Mouse (Mus musculus) embryonic fibroblast, embryonic 13.5 days (primary cell): ENCODE results near the gene Fpr3. TPM values are rescaled to one million over a fixed set of nuclear protein-coding genes. Genes with fewer than 3 reads are reported as not detected.

Source experiments
- H3K27ac ChIP-seq: 2 replicates; pipeline ENCODE4 v1.5.1; 2012; ENCODE audit warnings: low read length, control low read depth, inconsistent platforms; ENCODE audit not compliant: insufficient read depth
- H3K4me1 ChIP-seq: 2 replicates; pipeline ENCODE4 v1.6.1; 2011; ENCODE audit warnings: low read length; ENCODE audit not compliant: control insufficient read depth, insufficient read depth
- H3K4me3 ChIP-seq: 2 replicates; pipeline ENCODE4 v1.5.1; 2011; ENCODE audit warnings: mild to moderate bottlenecking, control low read depth, low read length; ENCODE audit not compliant: insufficient read depth
- CTCF ChIP-seq: IDR thresholded peaks from 2 replicates; pipeline ENCODE4 v1.5.1; 2011; ENCODE audit warnings: mild to moderate bottlenecking, control low read depth, low read length, moderate library complexity, borderline replicate concordance; ENCODE audit not compliant: insufficient read depth
- POLR2A ChIP-seq: IDR thresholded peaks from 2 replicates; pipeline ENCODE4 v1.6.1; 2011; ENCODE audit warnings: low read depth, mild to moderate bottlenecking, control low read depth, low read length, moderate library complexity
- polyA plus RNA-seq: library from polyadenylated mRNA; stranded (reverse); fragments of >200 nt; gene quantifications from 2 replicates; pipeline ENCODE4 v1.2.4, GENCODE M21; 2011; ENCODE audit warnings: low read depth; ENCODE audit not compliant: missing spikeins, insufficient read length

The Fpr3 gene
- polyA plus RNA-seq, 1 experiment, result not detected

GRCm38 (mm10) chr17:17855064-17855838 lies 32.4 kb upstream of the Fpr3 start, which contains the start of gene Has1:
Has1 (minus strand) TSS chr17:17855205.
- H3K4me3 ChIP-seq, result no peak within 1 kb of the TSS
- TF ChIP-seq POLR2A, result no peak
- TF ChIP-seq CTCF, result no peak
- H3K4me1 ChIP-seq, result peaks cover 23% of the 10 kb centered on the region
- H3K27ac ChIP-seq, result no peak within 1 kb of the TSS

GRCm38 (mm10) chr17:17856612-17857011 lies 31.0 kb upstream of the Fpr3 start:
- Histone ChIP-seq H3K4me3 (no peak overlapping the region), H3K4me1 (peaks cover 23% of the 10 kb centered on the region), H3K27ac (no peak overlapping the region)
- TF ChIP-seq POLR2A (no peak), CTCF (no peak)

GRCm38 (mm10) chr17:17857446-17857845 lies 30.2 kb upstream of the Fpr3 start:
- no peak overlapping the region for H3K4me3 ChIP-seq
- peaks cover 23% of the 10 kb centered on the region for H3K4me1 ChIP-seq
- TF ChIP-seq CTCF (no peak), POLR2A (no peak)
- no peak overlapping the region for H3K27ac ChIP-seq

- Histone ChIP-seq H3K27ac (no peak overlapping the region), H3K4me1 (peaks cover 19% of the 10 kb centered on the region), H3K4me3 (no peak overlapping the region)
- TF ChIP-seq POLR2A (no peak), CTCF (no peak)
These were observed 27.5 kb upstream of the Fpr3 start for GRCm38 (mm10) chr17:17860110-17860509.

GRCm38 (mm10) chr17:17862360-17862759 lies 25.3 kb upstream of the Fpr3 start:
- TF ChIP-seq CTCF, result no peak
- no peak for TF ChIP-seq POLR2A
- Histone ChIP-seq H3K4me3 (no peak overlapping the region), H3K4me1 (peaks cover 4% of the 10 kb centered on the region; the same call in 1 of the 2 replicates), H3K27ac (no peak overlapping the region)

GRCm38 (mm10) chr17:17865168-17865567 lies 22.5 kb upstream of the Fpr3 start:
- H3K27ac ChIP-seq, result no peak overlapping the region

GRCm38 (mm10) chr17:17866801-17867469 lies 20.7 kb upstream of the Fpr3 start:
- Histone ChIP-seq H3K27ac (no peak overlapping the region), H3K4me3 (no peak overlapping the region), H3K4me1 (no peaks in the 10 kb centered on the region)
- TF ChIP-seq POLR2A (no peak), CTCF (no peak)

More at GRCm38 (mm10) chr17:17865168-17865567, 22.5 kb upstream of the Fpr3 start:
- TF ChIP-seq POLR2A (no peak), CTCF (no peak)
- no peaks in the 10 kb centered on the region for H3K4me1 ChIP-seq
- H3K4me3 ChIP-seq, result no peak overlapping the region

- Histone ChIP-seq H3K4me1 (no peaks in the 10 kb centered on the region), H3K27ac (no peak overlapping the region), H3K4me3 (no peak overlapping the region)
- TF ChIP-seq POLR2A, result no peak
- TF ChIP-seq CTCF, result no peak
These were observed 16.6 kb upstream of the Fpr3 start for GRCm38 (mm10) chr17:17870892-17871550.

GRCm38 (mm10) chr17:17871697-17872096 lies 16.0 kb upstream of the Fpr3 start:
- no peak overlapping the region for H3K4me3 ChIP-seq
- H3K4me1 ChIP-seq, result no peaks in the 10 kb centered on the region
- TF ChIP-seq CTCF (no peak), POLR2A (no peak)
- H3K27ac ChIP-seq, result no peak overlapping the region

GRCm38 (mm10) chr17:17879347-17879746 lies 8.3 kb upstream of the Fpr3 start:
- Histone ChIP-seq H3K4me1 (no peaks in the 10 kb centered on the region), H3K4me3 (no peak overlapping the region), H3K27ac (no peak overlapping the region)
- TF ChIP-seq POLR2A, result no peak
